Mouse (Mus musculus) heart, embryonic 15.5 days (tissue): ENCODE data around the gene Sae1. TPM values are rescaled to one million over a fixed set of nuclear protein-coding genes. Genes with fewer than 3 reads are reported as not detected.

Source experiments
- ATAC-seq: fragments of 200-750 bp; cut with Nextera tagmentation; replicated peaks from 2 replicates; pipeline ENCODE4 v1.8.0; 2017; ENCODE audit warnings: low read depth, moderate TSS enrichment; ENCODE audit not compliant: insufficient number of reproducible peaks, insufficient read depth, low FRiP score
- H3K27ac ChIP-seq: fragments of 300-500 bp; sonication (generic); 2 replicates; pipeline ENCODE4 v1.5.1; 2015; ENCODE audit warnings: mild to moderate bottlenecking, inconsistent platforms
- H3K27me3 ChIP-seq: fragments of 300-500 bp; sonication (generic); 2 replicates; pipeline ENCODE4 v1.6.1; 2015; ENCODE audit warnings: inconsistent platforms
- H3K36me3 ChIP-seq: fragments of 300-500 bp; sonication (generic); 2 replicates; pipeline ENCODE4 v1.6.1; 2015; ENCODE audit warnings: mild to moderate bottlenecking, inconsistent platforms
- H3K4me1 ChIP-seq: fragments of 300-500 bp; sonication (generic); replicated peaks from 2 replicates; pipeline ENCODE4 v1.6.1; 2015; ENCODE audit warnings: inconsistent platforms
- H3K4me2 ChIP-seq: fragments of 300-500 bp; sonication (generic); 2 replicates; pipeline ENCODE4 v1.6.1; 2015; ENCODE audit warnings: inconsistent platforms, mild to moderate bottlenecking, moderate library complexity
- H3K4me3 ChIP-seq: fragments of 300-500 bp; sonication (generic); 2 replicates; pipeline ENCODE4 v1.5.1; 2015; ENCODE audit warnings: mild to moderate bottlenecking, inconsistent platforms
- H3K9ac ChIP-seq: fragments of 300-500 bp; sonication (generic); 2 replicates; pipeline ENCODE4 v1.6.1; 2015; ENCODE audit warnings: mild to moderate bottlenecking, inconsistent platforms
- H3K9me3 ChIP-seq: fragments of 300-500 bp; sonication (generic); replicated peaks from 2 replicates; pipeline ENCODE4 v1.6.1; 2016; ENCODE audit warnings: inconsistent platforms
- WGBS: fragments of 180-500 bp; shearing (Covaris S2); methylation state at CpG from one replicate; pipeline ENCODE4 v1.1.7; 2015; ENCODE audit warnings: mixed read lengths; 5-methylcytosine and 5-hydroxymethylcytosine counted together
- polyA plus RNA-seq: library from polyadenylated mRNA; unstranded; fragments of >200 nt; fragmentation: Nextera tagmentation; extraction: Ambion mirVana; gene quantifications from 2 replicates; pipeline ENCODE4 v1.2.1, GENCODE M21; 2015

Sae1 gene
- polyA plus RNA-seq, 1 experiment from 2014 or later, result 187 TPM

GRCm38 (mm10) chr7:16374989-16375388, 12.6 kb downstream of the Sae1 start:
- 61% methylated on average over 5 of the region's 5 CpGs for WGBS
- Histone ChIP-seq H3K4me3 (no peak overlapping the region), H3K4me2 (no peak overlapping the region), H3K4me1 (0 out of 2 replicates have a peak, but pooled peaks cover 2% of the 10 kb centered on the region), H3K27ac (no peak overlapping the region), H3K9ac (no peak overlapping the region), H3K27me3 (no peaks in the 10 kb centered on the region), H3K9me3 (no peaks in the 10 kb centered on the region), H3K36me3 (peaks cover 53% of the 10 kb centered on the region)
- no peak for ATAC-seq

GRCm38 (mm10) chr7:16373719-16374118, 13.9 kb downstream of the Sae1 start:
- H3K4me1 ChIP-seq, result 0 out of 2 replicates have a peak, but pooled peaks cover 2% of the 10 kb centered on the region
- H3K4me2 ChIP-seq, result no peak overlapping the region
- no peak overlapping the region for H3K9ac ChIP-seq
- 55% methylated on average over 2 of the region's 2 CpGs for WGBS
- H3K9me3 ChIP-seq, result no peaks in the 10 kb centered on the region
- no peak overlapping the region for H3K4me3 ChIP-seq
- no peak overlapping the region for H3K27ac ChIP-seq
- no peaks in the 10 kb centered on the region for H3K27me3 ChIP-seq
- ATAC-seq, result no peak
- peaks cover 60% of the 10 kb centered on the region for H3K36me3 ChIP-seq

- no peak overlapping the region for H3K27ac ChIP-seq
- peaks cover 60% of the 10 kb centered on the region for H3K36me3 ChIP-seq
- no peaks in the 10 kb centered on the region for H3K9me3 ChIP-seq
- no peak for ATAC-seq
- WGBS, result 79% methylated on average over 2 of the region's 2 CpGs
- H3K4me2 ChIP-seq, result no peak overlapping the region
- no peak overlapping the region for H3K4me3 ChIP-seq
- H3K27me3 ChIP-seq, result no peaks in the 10 kb centered on the region
- no peak overlapping the region for H3K9ac ChIP-seq
- peaks cover 5% of the 10 kb centered on the region; the same call in 1 of the 2 replicates for H3K4me1 ChIP-seq
Observed at GRCm38 (mm10) chr7:16370596-16370995, 17.0 kb downstream of the Sae1 start.

GRCm38 (mm10) chr7:16368835-16369234, 18.8 kb downstream of the Sae1 start:
- H3K9ac ChIP-seq, result no peak overlapping the region
- H3K4me2 ChIP-seq, result no peak overlapping the region
- H3K4me1 ChIP-seq, result peaks cover 20% of the 10 kb centered on the region
- no peaks in the 10 kb centered on the region for H3K9me3 ChIP-seq
- peaks cover 47% of the 10 kb centered on the region for H3K36me3 ChIP-seq
- WGBS, result 84% methylated on average over 2 of the region's 2 CpGs
- no peak overlapping the region for H3K4me3 ChIP-seq
- no peaks in the 10 kb centered on the region for H3K27me3 ChIP-seq
- no peak for ATAC-seq
- H3K27ac ChIP-seq, result no peak overlapping the region

GRCm38 (mm10) chr7:16366669-16367068, 20.9 kb downstream of the Sae1 start:
- Histone ChIP-seq H3K27me3 (no peaks in the 10 kb centered on the region), H3K9ac (no peak overlapping the region), H3K4me1 (peaks cover 18% of the 10 kb centered on the region), H3K36me3 (peaks cover 44% of the 10 kb centered on the region), H3K4me3 (no peak overlapping the region), H3K9me3 (no peaks in the 10 kb centered on the region), H3K27ac (no peak overlapping the region), H3K4me2 (no peak overlapping the region)
- WGBS, result 84% methylated on average over 4 of the region's 4 CpGs
- ATAC-seq, result no peak

GRCm38 (mm10) chr7:16366133-16366646, 21.4 kb downstream of the Sae1 start:
- Histone ChIP-seq H3K4me3 (no peak overlapping the region), H3K27me3 (no peaks in the 10 kb centered on the region), H3K27ac (no peak overlapping the region; the same call in 1 of the 2 replicates), H3K9ac (no peak overlapping the region), H3K9me3 (no peaks in the 10 kb centered on the region), H3K4me1 (peaks cover 18% of the 10 kb centered on the region), H3K36me3 (peaks cover 44% of the 10 kb centered on the region), H3K4me2 (no peak overlapping the region)
- no peak for ATAC-seq
- WGBS, result 65% methylated on average over 10 of the region's 10 CpGs

- 52% methylated on average over 4 of the region's 4 CpGs for WGBS
- Histone ChIP-seq H3K4me2 (no peak overlapping the region), H3K36me3 (peaks cover 45% of the 10 kb centered on the region), H3K4me3 (no peak overlapping the region), H3K27ac (peak overlapping the region; percentile 44), H3K9me3 (no peaks in the 10 kb centered on the region), H3K9ac (no peak overlapping the region), H3K4me1 (peaks cover 18% of the 10 kb centered on the region), H3K27me3 (no peaks in the 10 kb centered on the region)
- no peak for ATAC-seq
Observed at GRCm38 (mm10) chr7:16364901-16365500, 22.6 kb downstream of the Sae1 start.

- Histone ChIP-seq H3K9ac (no peak overlapping the region), H3K27me3 (no peaks in the 10 kb centered on the region), H3K36me3 (peaks cover 38% of the 10 kb centered on the region), H3K9me3 (no peaks in the 10 kb centered on the region), H3K4me1 (peaks cover 18% of the 10 kb centered on the region), H3K4me2 (no peak overlapping the region), H3K4me3 (no peak overlapping the region), H3K27ac (peak overlapping the region; percentile 44)
- ATAC-seq, result no peak
- 69% methylated on average over 1 of the region's 1 CpGs for WGBS
Observed at GRCm38 (mm10) chr7:16364319-16364718, 23.3 kb downstream of the Sae1 start.

- ATAC-seq, result no peak
- Histone ChIP-seq H3K9ac (no peak overlapping the region), H3K27ac (no peak overlapping the region), H3K27me3 (no peaks in the 10 kb centered on the region), H3K36me3 (peaks cover 43% of the 10 kb centered on the region), H3K4me3 (no peak overlapping the region), H3K4me2 (no peak overlapping the region), H3K4me1 (no peaks in the 10 kb centered on the region), H3K9me3 (no peaks in the 10 kb centered on the region)
- WGBS, result 75% methylated on average over 3 of the region's 3 CpGs
Observed at GRCm38 (mm10) chr7:16357602-16358001, 30.0 kb downstream of the Sae1 start.

GRCm38 (mm10) chr7:16355854-16356594, 31.6 kb downstream of the Sae1 start:
- Histone ChIP-seq H3K27ac (no peak overlapping the region), H3K4me1 (no peaks in the 10 kb centered on the region), H3K36me3 (peaks cover 49% of the 10 kb centered on the region), H3K27me3 (no peaks in the 10 kb centered on the region), H3K4me2 (no peak overlapping the region), H3K9me3 (no peaks in the 10 kb centered on the region), H3K4me3 (no peak overlapping the region), H3K9ac (no peak overlapping the region)
- 91% methylated on average over 3 of the region's 3 CpGs for WGBS
- ATAC-seq, result no peak

- Histone ChIP-seq H3K9ac (no peak overlapping the region), H3K27ac (peak overlapping the region; percentile 48), H3K27me3 (no peaks in the 10 kb centered on the region), H3K4me2 (no peak overlapping the region), H3K4me3 (no peak overlapping the region), H3K36me3 (peaks cover 26% of the 10 kb centered on the region), H3K9me3 (no peaks in the 10 kb centered on the region), H3K4me1 (peaks cover 8% of the 10 kb centered on the region; the same call in 1 of the 2 replicates)
- no peak for ATAC-seq
- 46% methylated on average over 5 of the region's 5 CpGs for WGBS
Observed at GRCm38 (mm10) chr7:16349999-16350398, 37.6 kb downstream of the Sae1 start.
